Mouse (Mus musculus) limb, embryonic 14.5 days (tissue): ENCODE data around the gene Tnfaip1. TPM values are rescaled to one million over a fixed set of nuclear protein-coding genes. Genes with fewer than 3 reads are reported as not detected.

Experiments
- ATAC-seq: fragments of 200-750 bp; cut with Nextera tagmentation; 2 replicates; pipeline ENCODE4 v1.8.0; 2017; ENCODE audit warnings: low read depth, moderate number of reproducible peaks, moderate TSS enrichment; ENCODE audit not compliant: low FRiP score
- DNase-seq: peaks from one replicate; pipeline ENCODE4 v3.0.0-alpha.2; 2015; ENCODE audit warnings: low spot score
- H3K27ac ChIP-seq: fragments of 300-500 bp; sonication (generic); replicated peaks from 2 replicates; pipeline ENCODE4 v1.5.1; 2014; ENCODE audit warnings: low read depth, mild to moderate bottlenecking, low read length, moderate library complexity, mixed read lengths
- H3K27me3 ChIP-seq: fragments of 300-500 bp; sonication (generic); 2 replicates; pipeline ENCODE4 v1.6.1; 2014; ENCODE audit warnings: low read length, mixed read lengths; ENCODE audit not compliant: control insufficient read depth, insufficient read depth
- H3K36me3 ChIP-seq: fragments of 300-500 bp; sonication (generic); 2 replicates; pipeline ENCODE4 v1.6.1; 2014; ENCODE audit warnings: mild to moderate bottlenecking, low read length, moderate library complexity, mixed read lengths; ENCODE audit not compliant: control insufficient read depth, insufficient read depth
- H3K4me1 ChIP-seq: fragments of 300-500 bp; sonication (generic); 2 replicates; pipeline ENCODE4 v1.6.1; 2014; ENCODE audit warnings: antibody characterized with exemption, low read length, mixed read lengths; ENCODE audit not compliant: control insufficient read depth, insufficient read depth
- H3K4me2 ChIP-seq: fragments of 300-500 bp; sonication (generic); replicated peaks from 2 replicates; pipeline ENCODE4 v1.6.1; 2014; ENCODE audit warnings: low read depth, mild to moderate bottlenecking, low read length, moderate library complexity; ENCODE audit not compliant: severe bottlenecking
- H3K4me3 ChIP-seq: fragments of 300-500 bp; sonication (generic); replicated peaks from 2 replicates; pipeline ENCODE4 v1.5.1; 2014; ENCODE audit warnings: low read length
- H3K9ac ChIP-seq: fragments of 300-500 bp; sonication (generic); 2 replicates; pipeline ENCODE4 v1.6.1; 2014; ENCODE audit warnings: mild to moderate bottlenecking, low read depth, low read length, moderate library complexity; ENCODE audit not compliant: severe bottlenecking
- H3K9me3 ChIP-seq: fragments of 300-500 bp; sonication (generic); 2 replicates; pipeline ENCODE4 v1.6.1; 2016; ENCODE audit warnings: low read length; ENCODE audit not compliant: control insufficient read depth
- POLR2A ChIP-seq: fragments of 200-500 bp; IDR thresholded peaks from 2 replicates; pipeline ENCODE4 v1.8.0; 2012; ENCODE audit warnings: inconsistent platforms, mild to moderate bottlenecking, moderate library complexity, borderline replicate concordance; ENCODE audit not compliant: insufficient read depth, insufficient read length; ENCODE audit errors: extremely low read depth
- WGBS: fragments of 180-500 bp; shearing (Covaris S2); extraction: QIAGEN DNeasy Blood & Tissue Kit; methylation state at CpG from one replicate; pipeline ENCODE4 v1.1.7; 2014; 5-methylcytosine and 5-hydroxymethylcytosine counted together
- polyA plus RNA-seq, 2 experiments: library from polyadenylated mRNA; depleted of rRNA in 1 of 2; stranded (reverse) in 1 of 2; unstranded in 1 of 2; fragments of >200 nt; fragmentation: Nextera tagmentation in 1 of 2; extraction: Ambion mirVana in 1 of 2; gene quantifications; 2 replicates each; pipeline versions ENCODE4 v1.2.1 to v1.2.3; 2012 to 2014

Gene Tnfaip1
- polyA plus RNA-seq, 2 experiments: 55.7 to 83.4 TPM

GRCm38 (mm10) chr11:78488168-78488567 is 48.0 kb downstream of the Tnfaip1 start:
- Histone ChIP-seq H3K27ac (no peak overlapping the region), H3K9me3 (no peaks in the 10 kb centered on the region), H3K36me3 (no peaks in the 10 kb centered on the region), H3K27me3 (peaks cover 52% of the 10 kb centered on the region), H3K4me1 (no peaks in the 10 kb centered on the region), H3K9ac (no peak overlapping the region), H3K4me3 (no peak overlapping the region), H3K4me2 (no peak overlapping the region)
- DNase-seq (peak; percentile 70), ATAC-seq (no peak)
- TF ChIP-seq POLR2A: no peak
- 6% methylated on average over 8 of the region's 8 CpGs for WGBS

DNA sequence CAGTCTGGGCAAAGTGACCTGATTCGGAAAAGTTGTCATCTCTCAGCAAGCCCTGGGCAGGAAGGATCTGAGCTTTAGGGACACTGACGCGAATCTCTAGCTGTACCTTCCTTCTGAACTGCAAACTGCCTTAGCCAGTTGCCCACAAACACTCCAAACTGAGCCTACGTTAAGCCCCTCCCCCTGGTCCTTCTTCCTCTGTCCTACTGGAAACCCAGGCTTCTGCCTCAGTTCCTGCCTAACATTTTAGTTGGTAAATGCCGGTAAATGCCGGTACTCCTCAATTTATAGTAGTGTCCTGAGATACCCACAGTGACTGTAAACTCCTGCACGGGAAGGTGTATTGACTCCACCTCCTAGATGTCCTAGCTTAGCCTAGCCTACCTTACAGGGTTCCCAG is 52.5 kb downstream of the Tnfaip1 start:
- no peak overlapping the region for H3K27ac ChIP-seq
- no peak for ATAC-seq
- no peak for DNase-seq
- H3K36me3 ChIP-seq: no peaks in the 10 kb centered on the region
- TF ChIP-seq POLR2A: no peak
- H3K9ac ChIP-seq: no peak overlapping the region
- no peak overlapping the region for H3K4me3 ChIP-seq
- WGBS: 50% methylated on average over 7 of the region's 7 CpGs
- no peaks in the 10 kb centered on the region for H3K4me1 ChIP-seq
- peaks cover 21% of the 10 kb centered on the region for H3K27me3 ChIP-seq
- no peaks in the 10 kb centered on the region for H3K9me3 ChIP-seq
- no peak overlapping the region for H3K4me2 ChIP-seq

- no peak for DNase-seq
- Histone ChIP-seq H3K9ac (no peak overlapping the region), H3K4me3 (no peak overlapping the region), H3K27ac (no peak overlapping the region), H3K4me1 (no peaks in the 10 kb centered on the region), H3K27me3 (no peaks in the 10 kb centered on the region), H3K9me3 (no peaks in the 10 kb centered on the region), H3K4me2 (no peak overlapping the region), H3K36me3 (0 out of 2 replicates have a peak, but pooled peaks cover 5% of the 10 kb centered on the region)
- 66% methylated on average over 3 of the region's 3 CpGs for WGBS
- no peak for TF ChIP-seq POLR2A
- ATAC-seq: no peak
Measured at GRCm38 (mm10) chr11:78475289-78475688, 60.8 kb downstream of the Tnfaip1 start.

Other genes starting within 250 kb of the Tnfaip1 start
- 0.40 and 0.58 TPM in 2 replicates for gene BC030499, start 245.5 kb downstream of the Tnfaip1 start, polyA plus RNA-seq (2012; rRNA removed)
- 0.21 and 0.23 TPM in 2 replicates for gene BC030499, start 245.5 kb downstream of the Tnfaip1 start, polyA plus RNA-seq (2014; fragmentation: Nextera tagmentation; extraction: Ambion mirVana)
- 56.6 and 57.3 TPM in 2 replicates for gene Spag5, start 234.8 kb downstream of the Tnfaip1 start, polyA plus RNA-seq (2012; rRNA removed)
- 28.7 and 31.2 TPM in 2 replicates for gene Spag5, start 234.8 kb downstream of the Tnfaip1 start, polyA plus RNA-seq (2014; fragmentation: Nextera tagmentation; extraction: Ambion mirVana)
- 9.2 and 11.9 TPM in 2 replicates for gene Aldoc, start 213.4 kb downstream of the Tnfaip1 start, polyA plus RNA-seq (2012; rRNA removed)
- 8.3 and 11.3 TPM in 2 replicates for gene Aldoc, start 213.4 kb downstream of the Tnfaip1 start, polyA plus RNA-seq (2014; fragmentation: Nextera tagmentation; extraction: Ambion mirVana)
- gene Pigs, start 207.9 kb downstream of the Tnfaip1 start, polyA plus RNA-seq (2012; rRNA removed): 95.5 and 135 TPM in 2 replicates
- gene Pigs, start 207.9 kb downstream of the Tnfaip1 start, polyA plus RNA-seq (2014; fragmentation: Nextera tagmentation; extraction: Ambion mirVana): 79.7 and 88.4 TPM in 2 replicates
- gene Unc119, start 192.8 kb downstream of the Tnfaip1 start, polyA plus RNA-seq (2012; rRNA removed): 114 and 143 TPM in 2 replicates
- 55.7 and 66.9 TPM in 2 replicates for gene Unc119, start 192.8 kb downstream of the Tnfaip1 start, polyA plus RNA-seq (2014; fragmentation: Nextera tagmentation; extraction: Ambion mirVana)
- gene Foxn1, start 149.8 kb downstream of the Tnfaip1 start, polyA plus RNA-seq (2012; rRNA removed): 0.96 and 1.1 TPM in 2 replicates
- gene Foxn1, start 149.8 kb downstream of the Tnfaip1 start, polyA plus RNA-seq (2014; fragmentation: Nextera tagmentation; extraction: Ambion mirVana): 1.9 and 2.0 TPM in 2 replicates
- gene Slc13a2, start 114.1 kb downstream of the Tnfaip1 start, polyA plus RNA-seq (2012; rRNA removed): 0.03 TPM in 1 of 2 replicates, not detected in the other
- 0.10 TPM in 1 of 2 replicates, not detected in the other for gene Slc13a2, start 114.1 kb downstream of the Tnfaip1 start, polyA plus RNA-seq (2014; fragmentation: Nextera tagmentation; extraction: Ambion mirVana)
- 14.8 and 20.9 TPM in 2 replicates for gene Slc46a1, start 70.6 kb downstream of the Tnfaip1 start, polyA plus RNA-seq (2012; rRNA removed)
- gene Slc46a1, start 70.6 kb downstream of the Tnfaip1 start, polyA plus RNA-seq (2014; fragmentation: Nextera tagmentation; extraction: Ambion mirVana): 19.9 and 20.3 TPM in 2 replicates
- 2.1 TPM in 2 replicates for gene Sarm1, start 38.6 kb downstream of the Tnfaip1 start, polyA plus RNA-seq (2012; rRNA removed)
- 1.7 and 2.6 TPM in 2 replicates for gene Sarm1, start 38.6 kb downstream of the Tnfaip1 start, polyA plus RNA-seq (2014; fragmentation: Nextera tagmentation; extraction: Ambion mirVana)
- gene Vtn, start 37.2 kb downstream of the Tnfaip1 start, polyA plus RNA-seq (2012; rRNA removed): 1.3 and 1.5 TPM in 2 replicates
- gene Vtn, start 37.2 kb downstream of the Tnfaip1 start, polyA plus RNA-seq (2014; fragmentation: Nextera tagmentation; extraction: Ambion mirVana): 0.41 and 0.43 TPM in 2 replicates
- not detected in 2 replicates for gene Sebox, start 32.9 kb downstream of the Tnfaip1 start, polyA plus RNA-seq (2012; rRNA removed)
- not detected in 2 replicates for gene Sebox, start 32.9 kb downstream of the Tnfaip1 start, polyA plus RNA-seq (2014; fragmentation: Nextera tagmentation; extraction: Ambion mirVana)
- gene Tmem199, start 24.2 kb downstream of the Tnfaip1 start, polyA plus RNA-seq (2012; rRNA removed): 30.2 and 39.8 TPM in 2 replicates
- 39.7 and 40.1 TPM in 2 replicates for gene Tmem199, start 24.2 kb downstream of the Tnfaip1 start, polyA plus RNA-seq (2014; fragmentation: Nextera tagmentation; extraction: Ambion mirVana)
- gene Poldip2, start 24.1 kb downstream of the Tnfaip1 start, polyA plus RNA-seq (2012; rRNA removed): 110 and 111 TPM in 2 replicates
- gene Poldip2, start 24.1 kb downstream of the Tnfaip1 start, polyA plus RNA-seq (2014; fragmentation: Nextera tagmentation; extraction: Ambion mirVana): 164 and 166 TPM in 2 replicates
- 105 and 133 TPM in 2 replicates for gene Ift20, start within 50 bp of the Tnfaip1 start, polyA plus RNA-seq (2012; rRNA removed)
- 176 and 185 TPM in 2 replicates for gene Ift20, start within 50 bp of the Tnfaip1 start, polyA plus RNA-seq (2014; fragmentation: Nextera tagmentation; extraction: Ambion mirVana)
- 42.6 and 44.5 TPM in 2 replicates for gene Tmem97, start 14.4 kb upstream of the Tnfaip1 start, polyA plus RNA-seq (2012; rRNA removed)
- gene Tmem97, start 14.4 kb upstream of the Tnfaip1 start, polyA plus RNA-seq (2014; fragmentation: Nextera tagmentation; extraction: Ambion mirVana): 82.9 and 103 TPM in 2 replicates
- gene Nlk, start 161.0 kb upstream of the Tnfaip1 start, polyA plus RNA-seq (2012; rRNA removed): 15.8 and 18.0 TPM in 2 replicates
- gene Nlk, start 161.0 kb upstream of the Tnfaip1 start, polyA plus RNA-seq (2014; fragmentation: Nextera tagmentation; extraction: Ambion mirVana): 10.1 and 11.9 TPM in 2 replicates
- gene Ccnq, start 215.4 kb upstream of the Tnfaip1 start, polyA plus RNA-seq (2012; rRNA removed): 48.4 and 51.6 TPM in 2 replicates
- 40.4 and 50.7 TPM in 2 replicates for gene Ccnq, start 215.4 kb upstream of the Tnfaip1 start, polyA plus RNA-seq (2014; fragmentation: Nextera tagmentation; extraction: Ambion mirVana)